Mouse (Mus musculus): ENCODE measurements at regions not wholly inside any gene's neighbourhood (a gene's known extent, or its start where the extent isn't known, plus 50 kb on each side); places are given as distances from the start of the nearest gene placed in this dataset.

GRCm38 (mm10) chr12:70523379-70523778 is 70.5 kb downstream of the Tmx1 start:
- no peak for DNase-seq (ENCODE audit: extremely low read depth, low read depth)

GRCm38 (mm10) chr12:70524703-70525102 is 71.8 kb downstream of the Tmx1 start:
- DNase-seq (ENCODE audit: extremely low read depth, low read depth), result no peak

GRCm38 (mm10) chr12:70531661-70532060 is 78.8 kb downstream of the Tmx1 start:
- no peak for DNase-seq (ENCODE audit: extremely low read depth, low read depth)

- DNase-seq (ENCODE audit: extremely low read depth, low read depth), result no peak
Measured at GRCm38 (mm10) chr12:70532225-70532624, 79.3 kb downstream of the Tmx1 start.

- DNase-seq (ENCODE audit: extremely low read depth, low read depth), result no peak
Measured at GRCm38 (mm10) chr12:70532843-70533242, 79.9 kb downstream of the Tmx1 start.

- no peak for DNase-seq (ENCODE audit: extremely low read depth, low read depth)
Measured at GRCm38 (mm10) chr12:70533375-70533935, 80.6 kb downstream of the Tmx1 start.

GRCm38 (mm10) chr12:70539124-70539523 is 86.2 kb downstream of the Tmx1 start:
- DNase-seq (ENCODE audit: extremely low read depth, low read depth), result no peak

- no peak for DNase-seq (ENCODE audit: extremely low read depth, low read depth)
Measured at GRCm38 (mm10) chr12:70539856-70540255, 87.0 kb downstream of the Tmx1 start.

- no peak for DNase-seq (ENCODE audit: extremely low read depth, low read depth)
Measured at GRCm38 (mm10) chr12:70541432-70541831, 88.5 kb downstream of the Tmx1 start.

GRCm38 (mm10) chr12:70543299-70543698 is 90.4 kb downstream of the Tmx1 start:
- DNase-seq (ENCODE audit: extremely low read depth, low read depth), result no peak

GRCm38 (mm10) chr12:70544326-70544725 is 91.4 kb downstream of the Tmx1 start:
- no peak for DNase-seq (ENCODE audit: extremely low read depth, low read depth)

- no peak for DNase-seq (ENCODE audit: extremely low read depth, low read depth)
Measured at GRCm38 (mm10) chr12:70544850-70545510, 92.1 kb downstream of the Tmx1 start.

- no peak for DNase-seq (ENCODE audit: extremely low read depth, low read depth)
Measured at GRCm38 (mm10) chr12:70547199-70547598, 94.3 kb downstream of the Tmx1 start.

- no peak for DNase-seq (ENCODE audit: extremely low read depth, low read depth)
Measured at GRCm38 (mm10) chr12:70549296-70549695, 96.4 kb downstream of the Tmx1 start.

GRCm38 (mm10) chr12:70553866-70554265 is 101.0 kb downstream of the Tmx1 start:
- DNase-seq (ENCODE audit: extremely low read depth, low read depth), result no peak

- no peak for DNase-seq (ENCODE audit: extremely low read depth, low read depth)
Measured at GRCm38 (mm10) chr12:70554586-70554985, 101.7 kb downstream of the Tmx1 start.

- DNase-seq (ENCODE audit: extremely low read depth, low read depth), result no peak
Measured at GRCm38 (mm10) chr12:70555723-70556122, 102.8 kb downstream of the Tmx1 start.

GRCm38 (mm10) chr12:70556820-70557219 is 103.9 kb downstream of the Tmx1 start:
- no peak for DNase-seq (ENCODE audit: extremely low read depth, low read depth)

GRCm38 (mm10) chr12:70563446-70563845 is 110.6 kb downstream of the Tmx1 start:
- no peak for DNase-seq (ENCODE audit: extremely low read depth, low read depth)

GRCm38 (mm10) chr12:70575665-70576064 is 122.8 kb downstream of the Tmx1 start:
- no peak for DNase-seq (ENCODE audit: extremely low read depth, low read depth)

GRCm38 (mm10) chr12:70577769-70578168 is 124.9 kb downstream of the Tmx1 start:
- DNase-seq (ENCODE audit: extremely low read depth, low read depth), result no peak

- no peak for DNase-seq (ENCODE audit: extremely low read depth, low read depth)
Measured at GRCm38 (mm10) chr12:70579328-70579905, 126.5 kb downstream of the Tmx1 start.

GRCm38 (mm10) chr12:70586181-70586580 is 133.3 kb downstream of the Tmx1 start:
- DNase-seq (ENCODE audit: extremely low read depth, low read depth), result no peak
